Mouse (Mus musculus) retina, postnatal 7 days (tissue): ENCODE measurements around the gene Rap1gap.
A peak's percentile ranks its signal among the peaks of the same experiment; 100 is the strongest.

Source experiments
- DNase-seq: peaks from one replicate; pipeline ENCODE4 v3.0.0-alpha.2; 2012; ENCODE audit warnings: low read depth, low spot score

Gene Rap1gap

GRCm38 (mm10) chr4:137722692-137723427, 58.3 kb downstream of the Rap1gap start:
- DNase-seq = peak; percentile 70

- no peak for DNase-seq
These were observed 59.0 kb downstream of the Rap1gap start for GRCm38 (mm10) chr4:137723527-137723926.

GRCm38 (mm10) chr4:137724212-137724611, 59.7 kb downstream of the Rap1gap start:
- no peak for DNase-seq

- peak; percentile 41 for DNase-seq
These were observed 60.2 kb downstream of the Rap1gap start for GRCm38 (mm10) chr4:137724766-137725165.

- no peak for DNase-seq
These were observed 61.1 kb downstream of the Rap1gap start for GRCm38 (mm10) chr4:137725541-137726145.

DNA sequence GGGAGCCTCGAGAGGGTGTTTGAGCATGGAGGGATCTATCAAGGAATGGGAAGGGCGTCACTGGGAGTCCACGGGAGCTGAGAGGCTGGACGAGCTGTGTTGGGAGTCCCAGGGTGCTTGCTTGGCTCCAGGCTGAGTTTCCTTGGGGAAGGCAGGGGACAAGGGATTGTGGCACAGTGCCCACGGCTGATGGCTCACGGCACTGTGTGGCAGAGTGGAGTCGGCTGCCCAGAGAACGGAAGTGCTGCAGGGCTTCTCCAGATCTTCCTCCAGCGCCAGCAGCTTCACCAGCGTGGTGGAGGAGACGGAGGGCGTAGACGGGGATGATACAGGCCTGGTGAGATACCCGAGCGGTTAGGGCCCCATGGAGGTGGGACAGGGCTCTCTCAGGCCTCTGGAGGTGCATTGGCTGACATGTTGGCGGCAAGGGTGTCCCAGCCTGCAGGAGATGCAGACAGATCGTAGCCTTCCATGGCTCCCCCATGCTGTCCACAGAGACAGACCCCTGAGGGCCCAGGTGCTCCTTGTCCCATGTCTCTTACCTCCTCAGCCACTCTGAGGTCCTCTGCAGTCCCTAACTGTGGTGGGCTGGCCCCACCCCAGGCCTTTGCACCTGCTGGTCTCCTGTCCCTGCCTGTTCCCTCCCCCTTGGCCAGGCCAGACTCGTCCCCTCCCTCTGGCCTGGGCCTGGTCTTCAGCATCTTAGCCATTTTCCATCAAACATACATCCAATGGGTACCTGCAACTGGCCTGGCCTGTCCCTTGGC, 62.4 kb downstream of the Rap1gap start:
- no peak for DNase-seq

DNA sequence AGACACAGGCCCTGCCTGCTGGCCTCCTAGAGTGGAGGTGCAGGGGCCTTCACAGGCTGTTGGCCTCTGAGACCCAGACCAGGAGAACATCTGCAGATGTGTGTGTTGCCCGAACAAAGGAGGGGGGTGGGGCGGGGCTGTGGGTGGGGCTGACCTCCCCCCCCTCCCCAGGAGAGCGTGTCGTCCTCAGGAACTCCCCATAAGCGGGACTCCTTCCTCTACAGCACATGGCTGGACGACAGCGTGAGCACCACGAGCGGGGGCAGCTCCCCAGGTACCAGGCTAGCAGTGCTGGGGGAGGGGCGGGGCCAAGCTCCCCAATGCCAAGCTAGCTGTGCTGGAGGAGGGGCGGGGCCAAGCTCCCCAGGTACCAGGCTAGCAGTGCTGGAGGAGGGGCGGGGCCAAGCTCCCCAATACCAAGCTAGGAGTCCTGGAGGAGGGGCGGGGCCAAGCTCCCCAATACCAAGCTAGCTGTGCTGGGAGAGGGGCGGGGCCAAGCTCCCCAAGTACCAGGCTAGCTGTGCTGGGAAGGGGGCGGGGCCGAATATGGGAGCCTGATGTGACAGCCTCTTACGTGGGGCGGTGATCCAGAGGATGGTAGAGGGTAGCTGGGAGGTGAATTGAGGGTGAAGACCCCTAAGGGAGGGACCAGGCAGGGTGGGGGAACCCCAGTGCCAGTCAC, 63.1 kb downstream of the Rap1gap start:
- no peak for DNase-seq

- DNase-seq = peak; percentile 31
These were observed 64.1 kb downstream of the Rap1gap start for GRCm38 (mm10) chr4:137728399-137729154.

- DNase-seq = no peak
These were observed 64.8 kb downstream of the Rap1gap start for GRCm38 (mm10) chr4:137729155-137729855.

DNA sequence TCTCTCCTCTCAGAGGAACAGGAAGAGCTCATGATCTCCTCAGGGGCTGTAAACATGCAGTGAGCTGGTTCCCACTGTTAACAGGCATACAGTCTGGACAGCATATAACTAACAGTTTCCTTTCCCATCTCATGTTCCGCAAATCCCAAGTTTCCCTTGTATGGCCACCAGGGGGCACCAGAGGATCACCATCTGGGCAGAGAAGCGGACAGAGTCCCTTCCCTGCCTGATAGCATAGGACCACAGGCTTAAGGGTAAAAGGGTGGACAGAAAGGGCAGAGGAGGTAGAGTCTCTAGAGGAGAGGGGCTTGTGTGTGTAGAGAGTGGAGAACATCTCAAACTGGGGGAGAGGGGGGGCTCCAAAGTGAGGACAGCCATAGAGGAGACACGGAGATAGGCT, 65.6 kb downstream of the Rap1gap start:
- peak; percentile 84 for DNase-seq

GRCm38 (mm10) chr4:137730757-137731156, 66.2 kb downstream of the Rap1gap start:
- no peak for DNase-seq

GRCm38 (mm10) chr4:137731891-137732290, 67.4 kb downstream of the Rap1gap start:
- no peak for DNase-seq

DNA sequence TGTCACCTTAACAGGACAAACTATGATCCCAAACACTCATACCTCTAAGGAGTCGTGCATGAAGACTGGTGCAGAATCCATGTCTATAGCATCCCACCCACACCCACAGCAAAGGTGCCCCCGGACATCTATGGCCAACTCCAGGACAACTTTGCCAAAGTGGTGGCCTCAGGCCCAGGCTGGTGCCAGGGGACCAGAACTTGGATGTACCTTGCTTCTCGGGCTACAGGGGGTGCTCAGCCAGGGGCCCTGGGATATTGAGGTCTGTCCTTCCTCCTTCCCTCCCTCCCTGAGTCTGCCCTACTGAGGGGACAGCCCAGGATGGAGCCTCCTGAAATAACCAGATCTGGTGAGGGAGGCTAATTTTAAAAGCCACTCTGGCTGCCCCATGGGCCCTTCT, 67.8 kb downstream of the Rap1gap start:
- no peak for DNase-seq

- DNase-seq = no peak
These were observed 68.4 kb downstream of the Rap1gap start for GRCm38 (mm10) chr4:137732962-137733361.

DNA sequence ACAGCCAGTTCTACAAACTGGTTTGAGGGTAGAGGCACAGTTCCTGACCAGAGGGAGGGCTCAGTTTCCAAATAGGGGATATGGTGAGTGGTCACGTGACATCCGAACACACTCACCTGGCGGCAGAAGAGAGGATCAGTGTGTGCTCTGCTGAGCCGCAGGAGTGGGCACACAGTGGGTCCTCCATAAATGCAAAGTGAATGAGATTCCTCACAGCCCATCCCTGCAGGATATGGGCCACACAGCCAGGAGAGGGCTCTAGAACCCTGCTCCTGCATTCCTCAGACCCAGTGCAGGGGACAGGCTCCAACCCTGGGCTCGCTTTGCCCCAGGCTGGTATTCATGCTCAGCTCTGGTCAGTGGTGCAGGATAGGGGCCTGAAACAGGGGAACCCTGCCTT, 68.9 kb downstream of the Rap1gap start:
- no peak for DNase-seq

DNA sequence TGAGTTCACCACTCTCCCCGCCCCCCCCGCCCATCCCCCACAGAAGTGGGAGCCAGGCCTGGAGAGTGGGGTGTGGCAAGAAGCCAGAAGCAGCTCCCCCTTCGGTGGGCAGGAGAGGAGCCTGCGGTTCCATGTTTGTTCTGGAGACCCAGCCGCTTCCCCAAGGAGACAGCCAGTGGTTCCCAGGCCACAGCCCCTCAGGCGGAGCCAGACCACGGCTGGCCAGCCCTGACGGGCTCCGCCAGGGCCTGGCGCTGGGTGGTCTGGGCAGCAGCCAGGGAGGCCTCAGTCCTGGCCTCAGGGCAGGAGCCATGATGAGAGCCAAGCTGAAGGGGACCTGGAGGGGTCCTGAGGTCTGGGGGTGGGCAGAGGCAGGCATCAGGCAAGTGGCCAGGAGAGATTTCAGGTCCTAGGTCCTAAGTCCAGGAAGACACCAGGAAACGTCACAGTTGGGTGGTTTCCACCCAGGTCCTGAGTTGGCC, 71.7 kb downstream of the Rap1gap start:
- no peak for DNase-seq

GRCm38 (mm10) chr4:137737760-137738159, 73.2 kb downstream of the Rap1gap start:
- no peak for DNase-seq

DNA sequence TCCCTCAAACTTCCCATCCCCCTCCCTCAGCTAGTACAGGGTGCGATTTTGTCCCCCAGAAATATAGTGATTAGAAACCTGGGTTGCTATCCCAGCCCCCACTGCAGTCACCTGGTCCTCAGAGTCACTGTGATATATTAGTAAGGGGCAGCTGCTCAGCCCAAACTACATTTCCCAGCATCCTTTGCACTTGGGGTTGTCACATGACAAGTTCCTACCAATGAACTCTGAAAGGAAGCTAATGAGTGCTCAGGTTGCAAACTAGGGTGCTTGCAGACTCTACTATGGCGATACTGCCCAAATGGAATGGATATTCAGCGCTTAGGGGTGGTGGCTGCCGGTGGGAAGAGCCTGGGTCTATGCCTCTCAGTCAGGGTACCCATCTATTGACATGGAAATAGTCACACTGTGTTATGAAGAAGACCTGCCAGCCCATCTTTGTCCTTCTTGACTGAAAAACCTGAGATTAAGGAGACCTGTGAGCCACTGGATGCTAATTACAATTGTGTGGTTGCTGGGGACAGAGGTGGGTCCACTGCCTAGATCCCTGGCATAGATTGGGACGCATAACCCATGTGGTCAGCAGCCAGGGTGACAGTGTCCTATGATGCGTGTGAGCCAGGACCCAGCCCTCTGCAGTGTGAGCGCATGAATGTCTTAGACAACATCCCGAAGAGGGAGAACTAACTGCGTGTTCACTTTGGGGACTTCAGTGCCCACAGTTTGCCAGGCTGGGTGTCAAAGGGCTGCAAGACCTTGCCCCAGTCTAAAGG, 74.8 kb downstream of the Rap1gap start:
- peak; percentile 45 for DNase-seq

- no peak for DNase-seq
These were observed 75.8 kb downstream of the Rap1gap start for GRCm38 (mm10) chr4:137740350-137740749.

GRCm38 (mm10) chr4:137743791-137744190, 79.3 kb downstream of the Rap1gap start:
- DNase-seq = no peak
